Mouse (Mus musculus): ENCODE results near the gene Slc17a7. TPM values are rescaled to one million over a fixed set of nuclear protein-coding genes. Genes with fewer than 3 reads are reported as not detected.

Gene Slc17a7
- polyA plus RNA-seq, 1 experiment from 2014 or later = not detected

DNA sequence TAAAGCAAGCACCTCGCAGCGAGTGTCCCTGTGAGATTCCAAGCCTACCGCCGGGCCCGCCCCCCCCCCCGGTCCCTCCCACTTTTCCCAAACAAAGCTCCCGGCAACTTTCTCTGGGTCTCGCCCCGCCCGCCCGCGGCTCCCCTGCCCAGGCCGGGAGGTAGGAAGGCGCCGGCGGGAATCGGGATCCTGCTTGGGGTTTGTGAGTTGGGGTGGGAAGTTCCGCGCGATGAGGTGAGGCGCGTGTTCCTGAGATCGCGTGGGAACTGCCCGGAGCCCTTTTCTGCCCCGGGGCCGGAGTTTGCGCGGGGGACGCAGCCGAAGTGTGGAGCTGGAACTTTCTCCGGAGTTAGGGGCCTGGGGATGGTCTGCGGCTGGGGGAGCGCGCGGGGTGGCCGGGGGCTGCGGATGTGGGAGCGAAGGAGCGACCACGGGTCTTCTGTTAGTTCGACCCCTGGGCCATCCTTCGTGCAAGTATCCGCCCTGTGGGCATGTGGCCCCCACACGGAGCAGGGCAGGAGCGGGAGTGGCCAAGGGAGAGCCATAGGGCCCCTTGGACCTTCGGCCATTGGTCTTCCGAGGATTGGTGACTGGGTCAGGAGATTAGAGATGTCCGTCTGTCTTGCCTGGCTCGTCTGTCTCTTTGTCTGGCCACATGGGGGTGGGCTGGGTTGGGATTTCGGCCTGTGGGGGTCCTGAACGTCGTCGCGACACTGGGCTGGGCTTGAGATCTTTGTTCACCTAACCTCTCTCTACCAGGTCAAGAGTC, 52.1 kb downstream of the Slc17a7 start, which contains the start of gene Tead2:
Gene Tead2, plus strand, starts transcription at position 81 of the 769 bp plus-strand sequence.
- DNase-seq (ENCODE audit: low spot score) (peak; percentile 77), ATAC-seq (ENCODE audit: low FRiP score, low TSS enrichment) (peak; percentile 21; the same call in 1 of the 2 replicates)
- peak within 1 kb of the TSS; percentile 84 for H3K27ac ChIP-seq (replicated peaks)
- TF ChIP-seq CTCF (IDR thresholded peaks at IDR 0.05; ENCODE audit: low read depth) = no peak
- peaks cover 8% of the 10 kb centered on the region for H3K36me3 ChIP-seq (ENCODE audit: control insufficient read depth, insufficient read depth, low read length)
- H3K4me2 ChIP-seq (replicated peaks; ENCODE audit: low read depth) = peak within 1 kb of the TSS; percentile 95
- no peaks in the 10 kb centered on the region for H3K9me3 ChIP-seq (ENCODE audit: control insufficient read depth, low read length)
- no peaks in the 10 kb centered on the region; the same call in 1 of the 2 replicates for H3K4me1 ChIP-seq (replicated peaks; ENCODE audit: control insufficient read depth, insufficient read depth)
- H3K4me3 ChIP-seq (ENCODE audit: low read depth, low read length) = peak within 1 kb of the TSS; percentile 69
- H3K27me3 ChIP-seq (ENCODE audit: control insufficient read depth, insufficient read depth, low read length) = no peaks in the 10 kb centered on the region
- 1% methylated on average over 54 of the region's 55 CpGs for WGBS
- H3K9ac ChIP-seq (ENCODE audit: low read length) = peak within 1 kb of the TSS; percentile 86

DNA sequence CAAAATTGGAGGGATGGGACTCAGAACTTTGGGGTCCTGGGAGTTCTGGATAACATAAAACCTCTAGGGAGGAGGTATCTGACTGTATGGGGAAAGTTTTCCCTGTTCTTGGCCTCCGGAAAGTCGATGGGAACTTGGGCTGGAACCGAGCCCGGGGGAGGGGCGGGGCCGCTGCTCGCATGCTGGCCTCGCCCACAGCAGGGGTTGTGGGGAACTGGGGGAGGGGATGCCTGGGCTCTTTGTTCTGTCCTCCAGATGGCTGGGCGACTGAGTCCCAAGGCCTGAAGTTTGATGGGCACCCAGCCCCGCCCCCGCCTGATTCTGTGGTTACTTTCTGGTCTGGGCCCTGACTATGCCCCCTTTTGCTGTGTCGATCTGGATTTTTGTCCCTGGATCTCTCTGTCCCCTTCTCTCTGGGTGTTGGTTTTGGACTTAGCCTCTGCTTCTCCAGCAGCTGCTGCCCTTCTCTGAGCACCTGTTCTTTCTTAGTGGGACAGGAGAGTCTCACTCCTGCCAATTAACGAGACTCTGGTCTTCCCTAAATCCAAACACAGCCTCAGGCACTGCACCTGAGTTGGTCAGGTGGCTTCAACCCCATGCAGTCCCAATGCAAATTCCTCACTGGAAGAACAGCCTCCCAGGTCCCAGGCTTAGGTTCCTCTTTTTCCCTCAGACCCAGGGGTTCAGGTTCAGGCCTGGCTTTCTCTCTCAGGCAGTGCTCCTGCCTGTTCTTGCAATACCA, 52.9 kb downstream of the Slc17a7 start:
- 3% methylated on average over 13 of the region's 13 CpGs for WGBS
- peak; percentile 28; the same call in 1 of the 2 replicates for ATAC-seq (ENCODE audit: low FRiP score, low TSS enrichment)
- Histone ChIP-seq H3K9ac (ENCODE audit: low read length) (peak overlapping the region; percentile 86), H3K9me3 (ENCODE audit: control insufficient read depth, low read length) (no peaks in the 10 kb centered on the region), H3K4me1 (replicated peaks; ENCODE audit: control insufficient read depth, insufficient read depth) (no peaks in the 10 kb centered on the region; the same call in 1 of the 2 replicates), H3K27me3 (ENCODE audit: control insufficient read depth, insufficient read depth, low read length) (no peaks in the 10 kb centered on the region), H3K4me2 (replicated peaks; ENCODE audit: low read depth) (peak overlapping the region; percentile 95), H3K27ac (replicated peaks) (peak overlapping the region; percentile 84), H3K36me3 (ENCODE audit: control insufficient read depth, insufficient read depth, low read length) (peaks cover 8% of the 10 kb centered on the region), H3K4me3 (ENCODE audit: low read depth, low read length) (peak overlapping the region; percentile 69)
- peak; percentile 73 for DNase-seq (ENCODE audit: low spot score)
- TF ChIP-seq CTCF (IDR thresholded peaks at IDR 0.05; ENCODE audit: low read depth) (no peak), EP300 (optimal IDR thresholded peaks at IDR 0.05) (no peak)

DNA sequence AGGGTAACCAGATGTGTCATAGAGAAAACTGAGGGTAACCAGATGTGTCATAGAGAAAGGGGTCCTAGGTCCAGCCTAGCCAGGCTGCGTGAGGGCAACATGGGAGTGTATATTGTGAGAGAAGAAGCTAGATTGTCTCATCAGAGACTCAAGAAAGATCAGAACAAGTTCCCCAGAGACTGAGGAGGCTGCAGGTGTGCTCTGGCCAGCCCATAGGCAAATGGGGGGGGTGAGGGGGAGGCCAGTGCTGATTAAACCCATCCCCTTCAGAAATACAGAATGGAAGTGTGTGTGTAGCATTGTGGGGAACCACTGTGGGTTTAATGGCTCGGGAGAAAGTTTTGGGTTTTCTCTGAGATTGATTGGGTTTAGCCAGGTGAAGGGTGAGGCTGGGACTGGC, 57.9 kb downstream of the Slc17a7 start:
- 67% methylated on average over 2 of the region's 2 CpGs for WGBS
- Histone ChIP-seq H3K9me3 (ENCODE audit: control insufficient read depth, low read length) (no peaks in the 10 kb centered on the region), H3K27ac (replicated peaks) (no peak overlapping the region), H3K27me3 (ENCODE audit: control insufficient read depth, insufficient read depth, low read length) (no peaks in the 10 kb centered on the region), H3K9ac (ENCODE audit: low read length) (no peak overlapping the region), H3K36me3 (ENCODE audit: control insufficient read depth, insufficient read depth, low read length) (peaks cover 23% of the 10 kb centered on the region), H3K4me1 (replicated peaks; ENCODE audit: control insufficient read depth, insufficient read depth) (no peaks in the 10 kb centered on the region), H3K4me2 (replicated peaks; ENCODE audit: low read depth) (no peak overlapping the region), H3K4me3 (ENCODE audit: low read depth, low read length) (no peak overlapping the region)
- TF ChIP-seq EP300 (optimal IDR thresholded peaks at IDR 0.05) = no peak
- no peak for TF ChIP-seq CTCF (IDR thresholded peaks at IDR 0.05; ENCODE audit: low read depth)
- no peak for DNase-seq (ENCODE audit: low spot score)
- no peak for ATAC-seq (ENCODE audit: low FRiP score, low TSS enrichment)

DNA sequence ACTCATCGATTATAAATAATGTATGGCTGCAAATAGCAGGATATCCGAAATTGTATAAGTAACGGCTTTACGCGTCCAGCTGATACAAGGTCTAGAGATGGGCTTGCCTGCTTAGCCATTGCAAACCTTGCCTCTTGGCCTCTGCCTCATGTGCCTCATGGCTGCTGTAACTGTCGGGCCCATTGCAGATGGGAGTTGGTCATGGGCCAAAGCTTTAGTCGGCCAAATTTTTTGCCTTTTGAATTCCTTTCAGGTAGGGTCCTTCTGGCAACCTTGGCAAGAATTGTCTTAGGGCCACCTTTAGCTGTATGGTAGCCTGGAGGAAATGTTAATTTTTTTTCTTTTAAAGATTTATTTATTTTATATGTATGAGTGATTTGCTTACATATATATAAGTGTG, 61.1 kb downstream of the Slc17a7 start:
- Histone ChIP-seq H3K9me3 (ENCODE audit: control insufficient read depth, low read length) (no peaks in the 10 kb centered on the region), H3K4me2 (replicated peaks; ENCODE audit: low read depth) (no peak overlapping the region), H3K4me3 (ENCODE audit: low read depth, low read length) (no peak overlapping the region), H3K4me1 (replicated peaks; ENCODE audit: control insufficient read depth, insufficient read depth) (no peaks in the 10 kb centered on the region), H3K27ac (replicated peaks) (no peak overlapping the region), H3K36me3 (ENCODE audit: control insufficient read depth, insufficient read depth, low read length) (peaks cover 24% of the 10 kb centered on the region), H3K27me3 (ENCODE audit: control insufficient read depth, insufficient read depth, low read length) (no peaks in the 10 kb centered on the region), H3K9ac (ENCODE audit: low read length) (no peak overlapping the region)
- no peak for TF ChIP-seq EP300 (optimal IDR thresholded peaks at IDR 0.05)
- no peak for TF ChIP-seq CTCF (IDR thresholded peaks at IDR 0.05; ENCODE audit: low read depth)
- no peak for ATAC-seq (ENCODE audit: low FRiP score, low TSS enrichment)
- DNase-seq (ENCODE audit: low spot score) = no peak
- WGBS = 91% methylated on average over 7 of the region's 7 CpGs

MicroRNAs within 50 kb of the gene (microRNA counts, 519-probe panel; counts per million panel counts)
- microRNA mmu-miR-150 = 4,366 counts per million, percentile 41 among the panel's probes with 10 or more counts

Small RNAs within 50 kb of the gene (microRNA-seq; reads per million reads assigned to microRNA genes)
- 51.1 reads per million, percentile 36 among the genes with 10 or more reads in this experiment for gene Mir150
- 15.8 reads per million, percentile 23 among the genes with 10 or more reads in this experiment for gene Mir5121
- gene Mir7055 = not detected

Other genes with a start within 250 kb of the Slc17a7 start
- 29.3 and 33.9 TPM in 2 replicates for gene Ap2a1, start 234.5 kb upstream of the Slc17a7 start, polyA plus RNA-seq (2015; fragmentation: Nextera tagmentation; extraction: Ambion mirVana)
- gene Tsks, start 220.7 kb upstream of the Slc17a7 start, polyA plus RNA-seq (2015; fragmentation: Nextera tagmentation; extraction: Ambion mirVana) = 0.08 TPM in 1 of 2 replicates, not detected in the other
- 5.6 and 7.3 TPM in 2 replicates for gene Cpt1c, start 189.1 kb upstream of the Slc17a7 start, polyA plus RNA-seq (2015; fragmentation: Nextera tagmentation; extraction: Ambion mirVana)
- 181 and 185 TPM in 2 replicates for gene Prmt1, start 177.4 kb upstream of the Slc17a7 start, polyA plus RNA-seq (2015; fragmentation: Nextera tagmentation; extraction: Ambion mirVana)
- 55.7 and 59.8 TPM in 2 replicates for gene Irf3, start 166.3 kb upstream of the Slc17a7 start, polyA plus RNA-seq (2015; fragmentation: Nextera tagmentation; extraction: Ambion mirVana)
- gene Bcl2l12, start 165.2 kb upstream of the Slc17a7 start, polyA plus RNA-seq (2015; fragmentation: Nextera tagmentation; extraction: Ambion mirVana) = 23.0 and 23.4 TPM in 2 replicates
- 14.9 and 18.6 TPM in 2 replicates for gene Scaf1, start 147.6 kb upstream of the Slc17a7 start, polyA plus RNA-seq (2015; fragmentation: Nextera tagmentation; extraction: Ambion mirVana)
- gene Rras, start 146.0 kb upstream of the Slc17a7 start, polyA plus RNA-seq (2015; fragmentation: Nextera tagmentation; extraction: Ambion mirVana) = 81.5 and 87.2 TPM in 2 replicates
- 3.4 and 3.8 TPM in 2 replicates for gene Prr12, start 111.1 kb upstream of the Slc17a7 start, polyA plus RNA-seq (2015; fragmentation: Nextera tagmentation; extraction: Ambion mirVana)
- 43.0 and 44.1 TPM in 2 replicates for gene Nosip, start 101.5 kb upstream of the Slc17a7 start, polyA plus RNA-seq (2015; fragmentation: Nextera tagmentation; extraction: Ambion mirVana)
- 33.6 and 37.4 TPM in 2 replicates for gene Prrg2, start 101.3 kb upstream of the Slc17a7 start, polyA plus RNA-seq (2015; fragmentation: Nextera tagmentation; extraction: Ambion mirVana)
- 157 and 176 TPM in 2 replicates for gene Rcn3, start 71.7 kb upstream of the Slc17a7 start, polyA plus RNA-seq (2015; fragmentation: Nextera tagmentation; extraction: Ambion mirVana)
- 76.1 and 76.9 TPM in 2 replicates for gene Fcgrt, start 60.1 kb upstream of the Slc17a7 start, polyA plus RNA-seq (2015; fragmentation: Nextera tagmentation; extraction: Ambion mirVana)
- 1,142 and 1,191 TPM in 2 replicates for gene Rps11, start 39.5 kb upstream of the Slc17a7 start, polyA plus RNA-seq (2015; fragmentation: Nextera tagmentation; extraction: Ambion mirVana)
- 1,442 and 1,485 TPM in 2 replicates for gene Rpl13a, start 35.2 kb upstream of the Slc17a7 start, polyA plus RNA-seq (2015; fragmentation: Nextera tagmentation; extraction: Ambion mirVana)
- gene Gm45713, start 27.7 kb upstream of the Slc17a7 start, polyA plus RNA-seq (2015; fragmentation: Nextera tagmentation; extraction: Ambion mirVana) = 0.17 and 1.1 TPM in 2 replicates
- gene Flt3l, start 27.5 kb upstream of the Slc17a7 start, polyA plus RNA-seq (2015; fragmentation: Nextera tagmentation; extraction: Ambion mirVana) = 2.2 and 2.3 TPM in 2 replicates
- 48.8 and 49.0 TPM in 2 replicates for gene Pih1d1, start 9.6 kb upstream of the Slc17a7 start, polyA plus RNA-seq (2015; fragmentation: Nextera tagmentation; extraction: Ambion mirVana)
- gene Aldh16a1, start 9.4 kb upstream of the Slc17a7 start, polyA plus RNA-seq (2015; fragmentation: Nextera tagmentation; extraction: Ambion mirVana) = 24.6 and 25.6 TPM in 2 replicates
- not detected in 2 replicates for gene Gfy, start 15.6 kb downstream of the Slc17a7 start, polyA plus RNA-seq (2015; fragmentation: Nextera tagmentation; extraction: Ambion mirVana)
- not detected in 2 replicates for gene Pth2, start 17.0 kb downstream of the Slc17a7 start, polyA plus RNA-seq (2015; fragmentation: Nextera tagmentation; extraction: Ambion mirVana)
- gene Ccdc155, start 40.9 kb downstream of the Slc17a7 start, polyA plus RNA-seq (2015; fragmentation: Nextera tagmentation; extraction: Ambion mirVana) = 0.07 and 0.13 TPM in 2 replicates
- 48.4 TPM in 2 replicates for gene Dkkl1, start 48.2 kb downstream of the Slc17a7 start, polyA plus RNA-seq (2015; fragmentation: Nextera tagmentation; extraction: Ambion mirVana)
- gene Tead2, start 51.8 kb downstream of the Slc17a7 start, polyA plus RNA-seq (2015; fragmentation: Nextera tagmentation; extraction: Ambion mirVana) = 26.8 and 29.5 TPM in 2 replicates
- gene Cd37, start 75.2 kb downstream of the Slc17a7 start, polyA plus RNA-seq (2015; fragmentation: Nextera tagmentation; extraction: Ambion mirVana) = 1.5 and 1.8 TPM in 2 replicates
- gene Slc6a16, start 77.1 kb downstream of the Slc17a7 start, polyA plus RNA-seq (2015; fragmentation: Nextera tagmentation; extraction: Ambion mirVana) = 0.07 and 0.18 TPM in 2 replicates
- gene Slc6a21, start 113.6 kb downstream of the Slc17a7 start, polyA plus RNA-seq (2015; fragmentation: Nextera tagmentation; extraction: Ambion mirVana) = not detected in 2 replicates
- 22.7 and 23.7 TPM in 2 replicates for gene Trpm4, start 169.8 kb downstream of the Slc17a7 start, polyA plus RNA-seq (2015; fragmentation: Nextera tagmentation; extraction: Ambion mirVana)
- 0.80 and 0.85 TPM in 2 replicates for gene Hrc, start 171.3 kb downstream of the Slc17a7 start, polyA plus RNA-seq (2015; fragmentation: Nextera tagmentation; extraction: Ambion mirVana)
- 6.0 and 7.1 TPM in 2 replicates for gene Ppfia3, start 203.1 kb downstream of the Slc17a7 start, polyA plus RNA-seq (2015; fragmentation: Nextera tagmentation; extraction: Ambion mirVana)
- gene Lin7b, start 206.6 kb downstream of the Slc17a7 start, polyA plus RNA-seq (2015; fragmentation: Nextera tagmentation; extraction: Ambion mirVana) = 5.9 and 6.1 TPM in 2 replicates
- gene Snrnp70, start 231.8 kb downstream of the Slc17a7 start, polyA plus RNA-seq (2015; fragmentation: Nextera tagmentation; extraction: Ambion mirVana) = 73.7 and 78.8 TPM in 2 replicates
- gene Kcna7, start 241.7 kb downstream of the Slc17a7 start, polyA plus RNA-seq (2015; fragmentation: Nextera tagmentation; extraction: Ambion mirVana) = 0.15 and 0.17 TPM in 2 replicates
- 1.5 and 1.8 TPM in 2 replicates for gene Ntf5, start 249.7 kb downstream of the Slc17a7 start, polyA plus RNA-seq (2015; fragmentation: Nextera tagmentation; extraction: Ambion mirVana)

Data from stomach, postnatal 0 days (tissue).